Mouse (Mus musculus): ENCODE measurements at regions not wholly inside any gene's neighbourhood (a gene's known extent, or its start where the extent isn't known, plus 50 kb on each side); places are given as distances from the start of the nearest gene placed in this dataset.

DNA sequence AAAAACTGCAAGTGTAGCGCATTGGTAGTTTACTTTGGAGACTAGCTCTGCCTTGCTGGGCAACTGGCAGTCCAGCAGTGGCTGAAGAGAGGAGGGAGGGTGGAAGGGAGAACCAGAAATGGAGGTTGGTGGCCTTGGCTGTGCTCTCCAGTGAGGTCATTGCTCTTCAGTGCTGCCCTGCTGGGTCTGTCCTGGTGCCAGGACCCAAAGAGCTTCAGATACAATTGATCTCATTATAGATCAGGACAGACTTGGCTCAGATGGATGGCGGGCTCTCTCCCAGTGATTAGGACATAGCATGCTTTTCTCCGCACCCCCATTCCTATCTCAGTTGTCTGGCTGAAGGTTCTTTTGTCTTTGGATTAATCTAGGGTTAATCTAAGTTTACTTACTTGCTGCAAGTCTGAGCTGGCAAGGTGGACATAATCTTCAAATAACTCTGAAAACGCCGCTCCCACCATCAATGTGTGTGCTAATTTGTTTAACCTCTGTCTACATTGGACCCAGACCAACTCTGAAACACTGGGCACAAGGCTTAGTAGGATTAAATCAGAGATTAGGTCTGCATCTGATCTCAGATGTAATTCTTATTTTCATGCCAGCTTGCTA is 394.3 kb downstream of the Pik3r1 start:
- Histone ChIP-seq H3K4me3 (replicated peaks) (no peak overlapping the region), H3K27ac (no peak overlapping the region), H3K9me3 (no peaks in the 10 kb centered on the region), H3K36me3 (no peaks in the 10 kb centered on the region), H3K4me2 (replicated peaks) (no peak overlapping the region), H3K9ac (no peak overlapping the region), H3K4me1 (replicated peaks) (no peaks in the 10 kb centered on the region), H3K27me3 (replicated peaks) (no peaks in the 10 kb centered on the region)
- ATAC-seq, result no peak
- WGBS, result 83% methylated on average over 5 of the region's 5 CpGs

GRCm38 (mm10) chr13:101371906-101372305 is 396.1 kb downstream of the Pik3r1 start:
- no peaks in the 10 kb centered on the region for H3K27me3 ChIP-seq (replicated peaks)
- no peak overlapping the region for H3K27ac ChIP-seq
- 37% methylated on average over 1 of the region's 1 CpGs for WGBS
- H3K4me3 ChIP-seq (replicated peaks), result no peak overlapping the region
- no peak overlapping the region for H3K9ac ChIP-seq
- no peaks in the 10 kb centered on the region for H3K9me3 ChIP-seq
- no peaks in the 10 kb centered on the region for H3K4me1 ChIP-seq (replicated peaks)
- no peak overlapping the region for H3K4me2 ChIP-seq (replicated peaks)
- no peak for ATAC-seq
- H3K36me3 ChIP-seq, result no peaks in the 10 kb centered on the region

DNA sequence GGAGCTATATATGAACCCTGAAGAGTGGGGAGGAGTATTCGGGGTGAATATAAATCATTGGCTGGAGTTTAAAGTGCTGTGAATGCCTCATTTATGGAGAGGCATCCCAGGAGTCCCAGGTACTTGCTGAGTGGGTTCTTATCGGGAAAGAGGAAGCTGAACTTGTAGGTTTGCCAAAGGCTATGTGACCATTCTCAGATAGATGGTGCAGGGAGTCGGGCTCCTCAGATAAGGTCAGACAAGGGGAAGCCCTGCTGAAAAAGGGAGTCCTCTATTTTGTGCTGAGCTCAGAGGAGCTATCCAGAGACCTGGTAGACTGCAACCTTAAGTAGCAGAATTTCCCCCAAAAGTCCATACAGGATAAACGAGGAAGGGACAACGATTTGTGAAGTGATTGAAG is 399.8 kb downstream of the Pik3r1 start:
- no peak for ATAC-seq
- H3K36me3 ChIP-seq, result no peaks in the 10 kb centered on the region
- H3K4me1 ChIP-seq (replicated peaks), result no peaks in the 10 kb centered on the region
- no peak overlapping the region for H3K9ac ChIP-seq
- no peaks in the 10 kb centered on the region for H3K27me3 ChIP-seq (replicated peaks)
- H3K4me3 ChIP-seq (replicated peaks), result no peak overlapping the region
- 77% methylated on average over 5 of the region's 5 CpGs for WGBS
- no peak overlapping the region for H3K4me2 ChIP-seq (replicated peaks)
- no peaks in the 10 kb centered on the region for H3K9me3 ChIP-seq
- no peak overlapping the region for H3K27ac ChIP-seq

GRCm38 (mm10) chr13:101355363-101355762 is 412.7 kb downstream of the Pik3r1 start:
- H3K4me1 ChIP-seq (replicated peaks), result no peaks in the 10 kb centered on the region
- ATAC-seq, result no peak
- no peak overlapping the region for H3K4me2 ChIP-seq (replicated peaks)
- H3K27me3 ChIP-seq (replicated peaks), result no peaks in the 10 kb centered on the region
- WGBS, result 90% methylated on average over 3 of the region's 3 CpGs
- H3K9me3 ChIP-seq, result no peaks in the 10 kb centered on the region
- H3K9ac ChIP-seq, result no peak overlapping the region
- no peak overlapping the region for H3K27ac ChIP-seq
- H3K4me3 ChIP-seq (replicated peaks), result no peak overlapping the region
- H3K36me3 ChIP-seq, result no peaks in the 10 kb centered on the region

- H3K27ac ChIP-seq, result no peak overlapping the region
- WGBS, result 79% methylated on average over 4 of the region's 4 CpGs
Observed at GRCm38 (mm10) chr13:101351123-101351522, 416.9 kb downstream of the Pik3r1 start.

GRCm38 (mm10) chr13:101349354-101349753 is 418.7 kb downstream of the Pik3r1 start:
- Histone ChIP-seq H3K4me2 (replicated peaks) (no peak overlapping the region), H3K9me3 (no peaks in the 10 kb centered on the region), H3K27me3 (replicated peaks) (no peaks in the 10 kb centered on the region), H3K27ac (no peak overlapping the region), H3K36me3 (no peaks in the 10 kb centered on the region), H3K9ac (no peak overlapping the region), H3K4me1 (replicated peaks) (no peaks in the 10 kb centered on the region), H3K4me3 (replicated peaks) (no peak overlapping the region)
- WGBS, result 94% methylated on average over 2 of the region's 2 CpGs
- ATAC-seq, result no peak

More at GRCm38 (mm10) chr13:101351123-101351522, 416.9 kb downstream of the Pik3r1 start:
- Histone ChIP-seq H3K4me2 (replicated peaks) (no peak overlapping the region), H3K9ac (no peak overlapping the region), H3K4me1 (replicated peaks) (no peaks in the 10 kb centered on the region), H3K27me3 (replicated peaks) (no peaks in the 10 kb centered on the region), H3K36me3 (no peaks in the 10 kb centered on the region), H3K9me3 (no peaks in the 10 kb centered on the region), H3K4me3 (replicated peaks) (no peak overlapping the region)
- ATAC-seq, result no peak

GRCm38 (mm10) chr13:101338280-101338872 is 429.6 kb downstream of the Pik3r1 start:
- Histone ChIP-seq H3K4me1 (replicated peaks) (no peaks in the 10 kb centered on the region), H3K4me2 (replicated peaks) (no peak overlapping the region), H3K4me3 (replicated peaks) (no peak overlapping the region), H3K36me3 (no peaks in the 10 kb centered on the region), H3K27ac (no peak overlapping the region), H3K9ac (no peak overlapping the region), H3K9me3 (no peaks in the 10 kb centered on the region), H3K27me3 (replicated peaks) (no peaks in the 10 kb centered on the region)
- 84% methylated on average over 3 of the region's 3 CpGs for WGBS
- ATAC-seq, result no peak

DNA sequence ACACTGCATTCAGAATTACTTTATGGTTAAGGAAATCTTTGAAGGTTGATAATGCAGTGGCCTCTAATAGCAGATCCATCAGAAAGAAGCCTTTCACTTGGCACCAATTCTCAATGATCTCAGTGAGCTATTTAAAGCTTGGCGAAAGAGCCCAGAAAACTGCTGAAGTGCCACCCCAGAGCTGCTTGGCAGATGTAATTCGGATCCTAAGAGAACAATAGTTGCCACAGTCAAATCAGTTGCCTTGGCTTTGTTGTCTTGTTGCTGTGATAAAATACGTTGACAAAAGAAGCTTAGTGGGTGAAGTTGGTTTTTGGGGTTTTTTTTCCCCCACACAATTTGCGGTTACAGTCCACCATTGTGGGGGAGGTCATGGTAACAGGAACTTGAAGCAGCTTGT is 449.4 kb downstream of the Pik3r1 start:
- no peak for ATAC-seq
- no peaks in the 10 kb centered on the region for H3K36me3 ChIP-seq
- no peaks in the 10 kb centered on the region for H3K27me3 ChIP-seq (replicated peaks)
- no peaks in the 10 kb centered on the region for H3K9me3 ChIP-seq
- no peak overlapping the region for H3K4me3 ChIP-seq (replicated peaks)
- no peak overlapping the region for H3K9ac ChIP-seq
- H3K27ac ChIP-seq, result no peak overlapping the region
- 73% methylated on average over 4 of the region's 4 CpGs for WGBS
- H3K4me1 ChIP-seq (replicated peaks), result no peaks in the 10 kb centered on the region
- H3K4me2 ChIP-seq (replicated peaks), result no peak overlapping the region

DNA sequence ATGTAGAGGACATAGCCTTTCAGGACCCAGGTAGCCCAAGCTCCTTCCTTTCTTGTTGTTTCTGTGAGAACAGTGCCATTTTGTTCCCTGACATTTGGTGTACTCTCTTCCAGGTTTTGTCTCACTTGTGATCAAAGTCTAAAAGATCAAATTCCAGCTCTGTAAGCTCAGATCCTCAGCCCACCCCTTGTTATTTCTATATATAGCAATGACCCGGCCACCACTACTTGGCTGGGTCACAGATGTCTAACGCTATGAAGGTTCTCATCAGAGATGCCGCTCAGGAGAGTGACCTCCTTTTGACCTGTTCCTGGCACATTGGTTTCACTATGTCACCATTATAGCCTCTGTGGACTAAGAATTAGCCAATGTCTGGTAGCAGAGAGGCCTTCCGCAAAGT is 451.7 kb downstream of the Pik3r1 start:
- Histone ChIP-seq H3K4me1 (replicated peaks) (no peaks in the 10 kb centered on the region), H3K27ac (no peak overlapping the region), H3K27me3 (replicated peaks) (no peaks in the 10 kb centered on the region), H3K4me2 (replicated peaks) (no peak overlapping the region), H3K9me3 (no peaks in the 10 kb centered on the region), H3K4me3 (replicated peaks) (no peak overlapping the region), H3K9ac (no peak overlapping the region), H3K36me3 (no peaks in the 10 kb centered on the region)
- WGBS, result 76% methylated on average over 4 of the region's 4 CpGs
- no peak for ATAC-seq

DNA sequence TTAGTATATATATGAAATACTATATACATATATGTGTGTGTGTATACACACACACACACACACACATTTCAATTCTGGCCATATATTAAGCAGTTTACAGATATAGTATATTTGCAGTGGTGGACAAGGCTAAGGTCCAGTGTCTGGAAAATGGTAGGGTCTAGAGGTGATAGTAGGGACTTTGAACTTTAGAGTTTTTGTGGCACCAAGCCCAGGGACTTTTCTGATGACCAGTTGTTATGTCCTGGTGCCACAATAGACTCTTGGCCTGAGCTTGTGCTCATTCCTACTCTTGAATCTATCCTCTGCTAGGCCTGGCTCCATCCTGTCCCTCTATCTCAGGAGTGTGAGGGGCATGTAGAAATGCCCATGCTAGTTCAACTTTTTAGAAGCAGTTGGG is 454.0 kb downstream of the Pik3r1 start:
- Histone ChIP-seq H3K4me1 (replicated peaks) (no peaks in the 10 kb centered on the region), H3K4me3 (replicated peaks) (no peak overlapping the region), H3K9ac (no peak overlapping the region), H3K4me2 (replicated peaks) (no peak overlapping the region), H3K9me3 (no peaks in the 10 kb centered on the region), H3K27me3 (replicated peaks) (no peaks in the 10 kb centered on the region), H3K36me3 (no peaks in the 10 kb centered on the region), H3K27ac (no peak overlapping the region)
- no peak for ATAC-seq

DNA sequence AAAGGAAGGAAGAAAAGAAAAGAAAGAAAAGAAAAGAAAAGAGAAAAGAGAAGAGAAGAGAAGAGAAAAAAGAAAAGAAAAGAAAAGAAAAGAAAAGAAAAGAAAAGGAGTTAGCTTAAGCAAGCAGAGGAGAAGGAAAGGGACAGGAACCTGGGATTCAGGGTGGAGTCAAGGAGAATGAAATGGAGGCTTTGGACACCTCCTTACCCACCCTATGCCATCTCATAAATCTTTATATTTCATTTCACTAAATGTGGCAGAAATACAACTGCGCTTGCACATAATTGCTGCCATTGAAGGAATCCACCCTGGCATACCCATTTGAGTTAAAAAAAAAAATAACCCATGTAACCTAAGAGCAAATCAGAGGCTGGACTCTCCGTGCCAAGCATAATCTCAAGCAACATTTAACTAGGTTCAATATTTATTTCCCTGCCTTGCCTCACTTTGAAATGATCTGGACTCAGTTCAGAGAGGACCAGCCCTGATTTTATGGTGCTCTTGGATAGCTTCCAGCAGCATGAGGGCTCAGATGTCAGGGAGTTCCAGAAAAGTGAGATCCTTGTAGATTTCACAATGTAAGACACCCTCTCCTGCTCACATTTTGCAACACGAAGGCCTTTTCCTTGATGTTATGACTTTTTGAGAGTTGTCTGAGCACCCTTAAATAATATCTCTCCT is 456.2 kb downstream of the Pik3r1 start:
- Histone ChIP-seq H3K4me3 (replicated peaks) (no peak overlapping the region), H3K27me3 (replicated peaks) (no peaks in the 10 kb centered on the region), H3K4me2 (replicated peaks) (no peak overlapping the region), H3K9ac (no peak overlapping the region), H3K36me3 (no peaks in the 10 kb centered on the region), H3K27ac (no peak overlapping the region), H3K4me1 (replicated peaks) (no peaks in the 10 kb centered on the region), H3K9me3 (no peaks in the 10 kb centered on the region)
- WGBS, result 49% methylated on average over 3 of the region's 3 CpGs
- peak; percentile 88 for ATAC-seq

DNA sequence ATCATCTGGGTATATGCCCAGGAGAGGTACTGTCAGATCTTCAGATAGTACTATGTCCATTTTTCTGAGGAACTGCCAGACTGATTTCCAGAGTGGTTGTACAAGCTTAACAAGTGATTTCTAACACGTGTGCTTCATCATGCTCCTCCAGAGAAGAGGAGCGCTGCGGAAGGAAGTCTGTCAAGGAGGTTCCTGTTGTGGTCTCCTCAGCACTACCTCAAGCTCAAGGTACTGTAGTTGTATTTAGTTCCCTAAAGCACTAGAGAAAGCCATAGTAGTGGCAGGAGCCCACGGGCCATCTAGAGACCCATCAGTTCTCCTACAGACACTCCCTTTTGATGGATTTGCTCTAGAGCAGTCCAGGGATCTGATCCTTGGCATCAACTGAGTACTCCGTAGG is 459.3 kb downstream of the Pik3r1 start:
- ATAC-seq, result no peak
- no peaks in the 10 kb centered on the region for H3K9me3 ChIP-seq
- H3K4me3 ChIP-seq (replicated peaks), result no peak overlapping the region

More for the DNA sequence above, 459.3 kb downstream of the Pik3r1 start:
- 90% methylated on average over 5 of the region's 5 CpGs for WGBS
- Histone ChIP-seq H3K9ac (no peak overlapping the region), H3K36me3 (no peaks in the 10 kb centered on the region), H3K27me3 (replicated peaks) (no peaks in the 10 kb centered on the region), H3K4me1 (replicated peaks) (no peaks in the 10 kb centered on the region), H3K27ac (no peak overlapping the region), H3K4me2 (replicated peaks) (no peak overlapping the region)
